Mouse (Mus musculus) liver, embryonic 11.5 days (tissue): ENCODE measurements at regions not wholly inside any gene's neighbourhood (a gene's known extent, or its start where the extent isn't known, plus 50 kb on each side); places are given as distances from the start of the nearest gene placed in this dataset.

Experiments used
- ATAC-seq: fragments of 200-750 bp; cut with Nextera tagmentation; replicated peaks from 2 replicates; pipeline ENCODE4 v1.8.0; 2017; ENCODE audit warnings: moderate number of reproducible peaks, mild to moderate bottlenecking, moderate TSS enrichment, moderate library complexity; ENCODE audit not compliant: low FRiP score
- DNase-seq: peaks from one replicate; pipeline ENCODE4 v3.0.0-alpha.2; 2017; ENCODE audit warnings: low spot score
- H3K27ac ChIP-seq: fragments of 300-500 bp; sonication (generic); 2 replicates; pipeline ENCODE4 v1.5.1; 2014; ENCODE audit warnings: mild to moderate bottlenecking, low read depth, low read length, control low read depth
- H3K27me3 ChIP-seq: fragments of 300-500 bp; sonication (generic); replicated peaks from 2 replicates; pipeline ENCODE4 v1.6.1; 2014; ENCODE audit warnings: low read length, mixed read lengths; ENCODE audit not compliant: control insufficient read depth, insufficient read depth
- H3K36me3 ChIP-seq: fragments of 300-500 bp; sonication (generic); 2 replicates; pipeline ENCODE4 v1.6.1; 2014; ENCODE audit warnings: mild to moderate bottlenecking, low read length, moderate library complexity, mixed read lengths; ENCODE audit not compliant: control insufficient read depth, insufficient read depth
- H3K4me1 ChIP-seq: fragments of 300-500 bp; sonication (generic); replicated peaks from 2 replicates; pipeline ENCODE4 v1.6.1; 2014; ENCODE audit warnings: low read length, mixed read lengths; ENCODE audit not compliant: control insufficient read depth, insufficient read depth
- H3K4me2 ChIP-seq: fragments of 300-500 bp; sonication (generic); 2 replicates; pipeline ENCODE4 v1.6.1; 2014; ENCODE audit warnings: mild to moderate bottlenecking, control low read depth, moderate library complexity
- H3K4me3 ChIP-seq: fragments of 300-500 bp; sonication (generic); 2 replicates; pipeline ENCODE4 v1.5.1; 2014; ENCODE audit warnings: low read depth, low read length, control low read depth
- H3K9ac ChIP-seq: fragments of 300-500 bp; sonication (generic); 2 replicates; pipeline ENCODE4 v1.6.1; 2014; ENCODE audit warnings: low read depth, low read length, control low read depth
- H3K9me3 ChIP-seq: fragments of 300-500 bp; sonication (generic); 2 replicates; pipeline ENCODE4 v1.6.1; 2016; ENCODE audit warnings: low read length, inconsistent platforms, mixed read lengths; ENCODE audit not compliant: control insufficient read depth

DNA sequence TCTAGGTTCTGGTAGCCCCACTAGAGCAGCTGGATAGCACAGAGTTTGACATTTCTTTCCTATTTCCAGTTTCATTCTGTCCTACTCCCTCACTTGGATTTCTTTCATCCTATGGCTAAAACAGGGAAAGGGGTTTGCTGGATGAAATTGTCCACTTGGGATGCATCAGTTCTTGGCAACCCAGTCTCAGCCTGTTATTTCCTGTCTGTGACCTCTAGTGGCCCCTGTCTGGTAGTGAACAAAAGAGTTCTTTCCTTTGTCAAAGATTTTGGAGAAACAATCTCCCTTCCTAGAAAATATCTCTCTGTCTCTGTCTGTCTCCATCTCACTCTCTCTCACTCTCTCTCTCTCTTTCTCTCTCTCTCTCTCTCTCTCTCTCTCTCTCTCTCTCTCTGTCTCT lies 50.0 kb upstream of the Ssbp2 start:
- DNase-seq (no peak), ATAC-seq (no peak)
- H3K4me2 ChIP-seq, result no peak overlapping the region
- no peaks in the 10 kb centered on the region for H3K36me3 ChIP-seq
- H3K27ac ChIP-seq, result no peak overlapping the region
- H3K4me3 ChIP-seq, result no peak overlapping the region
- no peaks in the 10 kb centered on the region for H3K4me1 ChIP-seq
- H3K27me3 ChIP-seq, result no peaks in the 10 kb centered on the region
- H3K9me3 ChIP-seq, result no peaks in the 10 kb centered on the region
- H3K9ac ChIP-seq, result no peak overlapping the region
